Mouse (Mus musculus) urinary bladder, adult 2 months (tissue): Measurements from ENCODE around the gene Arhgef19. TPM values are rescaled to one million over a fixed set of nuclear protein-coding genes. Genes with fewer than 3 reads are reported as not detected.

Source experiments
- polyA plus RNA-seq: library from polyadenylated mRNA; depleted of rRNA; stranded (reverse); fragments of >200 nt; gene quantifications from 2 replicates; pipeline ENCODE4 v1.2.3, GENCODE M21; 2012; rRNA removed

Gene Arhgef19
- polyA plus RNA-seq, 1 experiment, result 8.3 TPM

Other genes starting within 250 kb of the Arhgef19 start
- 37.6 and 37.9 TPM in 2 replicates for gene Mfap2, start 229.1 kb upstream of the Arhgef19 start, polyA plus RNA-seq
- gene Crocc, start 178.9 kb upstream of the Arhgef19 start, polyA plus RNA-seq, result 27.0 and 30.8 TPM in 2 replicates
- gene Necap2, start 161.1 kb upstream of the Arhgef19 start, polyA plus RNA-seq, result 65.9 and 77.0 TPM in 2 replicates
- gene Spata21, start 151.2 kb upstream of the Arhgef19 start, polyA plus RNA-seq, result not detected in 2 replicates
- gene Szrd1, start 99.7 kb upstream of the Arhgef19 start, polyA plus RNA-seq, result 32.6 and 44.2 TPM in 2 replicates
- gene Fbxo42, start 91.6 kb upstream of the Arhgef19 start, polyA plus RNA-seq, result 12.2 and 13.9 TPM in 2 replicates
- gene Rsg1, start 25.5 kb upstream of the Arhgef19 start, polyA plus RNA-seq, result 2.4 and 2.6 TPM in 2 replicates
- 20.2 and 25.6 TPM in 2 replicates for gene Epha2, start 61.7 kb downstream of the Arhgef19 start, polyA plus RNA-seq
- 0.28 and 0.66 TPM in 2 replicates for gene Fam131c, start 128.7 kb downstream of the Arhgef19 start, polyA plus RNA-seq
- not detected in 2 replicates for gene Clcnka, start 159.2 kb downstream of the Arhgef19 start, polyA plus RNA-seq
- gene Clcnkb, start 176.5 kb downstream of the Arhgef19 start, polyA plus RNA-seq, result 0.30 TPM in 1 of 2 replicates, not detected in the other
- gene Hspb7, start 181.3 kb downstream of the Arhgef19 start, polyA plus RNA-seq, result 30.6 and 48.4 TPM in 2 replicates
- 0.81 and 0.85 TPM in 2 replicates for gene Srarp, start 196.6 kb downstream of the Arhgef19 start, polyA plus RNA-seq
- gene Zbtb17, start 205.2 kb downstream of the Arhgef19 start, polyA plus RNA-seq, result 23.4 and 26.3 TPM in 2 replicates